In the genomic region with DNA sequence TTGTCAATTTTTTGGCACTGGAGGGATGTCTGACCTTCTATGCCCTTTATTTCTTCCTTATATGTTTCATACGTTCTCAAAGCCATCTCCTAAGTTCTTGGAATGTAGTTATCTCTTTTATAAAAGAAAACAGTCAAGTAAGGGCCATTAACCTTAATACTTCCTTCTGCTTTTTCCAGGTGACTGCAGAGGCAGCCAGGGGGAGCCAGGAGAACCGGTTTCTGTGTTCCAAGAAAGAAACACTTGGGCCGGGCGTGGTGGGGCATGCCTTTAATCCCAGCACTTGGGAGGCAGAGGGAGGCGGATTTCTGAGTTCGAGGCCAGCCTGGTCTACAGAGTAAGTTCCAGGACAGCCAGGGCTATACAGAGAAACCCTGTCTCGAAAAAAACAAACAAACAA, we compare ENCODE assay signal across 9 mouse cellular contexts. TPM values are rescaled to one million over a fixed set of nuclear protein-coding genes. Genes with fewer than 3 reads are reported as not detected.
DNase-seq lines count a peak whose midpoint lies in the region; ATAC-seq and TF ChIP-seq lines count a peak whose summit lies in the region.
"Not testable (repeated sequence)": the region's sequence is repeated elsewhere in the genome, so short reads cannot be mapped to it uniquely, and the experiment has no call there.
"Had no signal": no experiment of that assay in that cellular context is flagged by ENCODE, and none has a peak within 500 bp of the region (broad histone marks: within the 10 kb centered on the region; RNA-seq: fewer than 3 reads in every experiment).

No protein-coding gene starts in this region.

- peak overlapping the region; percentile 77 for H3K4me3 ChIP-seq in gastrocnemius, adult 2 months
- not testable (repeated sequence) for H3K4me3 ChIP-seq in intestine, embryonic 14.5 days (ENCODE audit: low read depth, low read length)
- H3K4me3 ChIP-seq in left cerebral cortex, adult 2 months: peak overlapping the region; percentile 53; the same call in 1 of the 2 replicates
- peak overlapping the region; percentile 63 for H3K4me3 ChIP-seq in liver, postnatal 0 days (ENCODE audit: low read depth, low read length)
- peak overlapping the region; percentile 22 for H3K4me3 ChIP-seq in myocyte

- H3ac ChIP-seq in myocyte (ENCODE audit: control insufficient read depth, insufficient read length): not testable (repeated sequence)

- intact Hi-C loops in gastrocnemius, adult 2 months (cut with DNase I); left cerebral cortex, adult 2 months (cut with DNase I): not testable (repeated sequence)

- H3K79me2 ChIP-seq in myocyte (ENCODE audit: control insufficient read depth, insufficient read depth): not testable (repeated sequence)

- H3K4me1 ChIP-seq in intestine, embryonic 14.5 days (replicated peaks; ENCODE audit: control insufficient read depth, insufficient read depth, low read length); liver, postnatal 0 days (ENCODE audit: insufficient read depth): not testable (repeated sequence)

- not testable (repeated sequence) for H3K27me3 ChIP-seq in intestine, embryonic 14.5 days (replicated peaks; ENCODE audit: control insufficient read depth, insufficient read depth, low read length); liver, postnatal 0 days (ENCODE audit: insufficient read depth, low read length); myocyte (ENCODE audit: control insufficient read depth, insufficient read depth, insufficient read length)

- peak; percentile 27; the same call in 1 of the 2 replicates for TF ChIP-seq CTCF in gastrocnemius, adult 2 months (IDR thresholded peaks at IDR 0.05)
- TF ChIP-seq CTCF in left cerebral cortex, adult 2 months (IDR thresholded peaks at IDR 0.05): not testable (repeated sequence)
- peak; percentile 28; the same call in 1 of the 2 replicates for TF ChIP-seq CTCF in liver, postnatal 0 days (IDR thresholded peaks at IDR 0.05; ENCODE audit: low read depth)

- ATAC-seq in intestine, embryonic 14.5 days (replicated peaks; ENCODE audit: low FRiP score, low TSS enrichment, low read depth); liver, postnatal 0 days: not testable (repeated sequence)

- H3K9me3 ChIP-seq in intestine, embryonic 14.5 days (ENCODE audit: control insufficient read depth, low read length); liver, postnatal 0 days (ENCODE audit: low read length): not testable (repeated sequence)

- H3K4me2 ChIP-seq in intestine, embryonic 14.5 days (ENCODE audit: low read length): peak overlapping the region; percentile 44
- H3K4me2 ChIP-seq in liver, postnatal 0 days (ENCODE audit: low read depth, low read length): peak overlapping the region; percentile 68
- peak overlapping the region; percentile 66 for H3K4me2 ChIP-seq in myocyte (ENCODE audit: low read depth)

- WGBS in intestine, embryonic 14.5 days: 47% methylated on average over 7 of the region's 7 CpGs
- 26% methylated on average over 7 of the region's 7 CpGs for WGBS in liver, postnatal 0 days (ENCODE audit: insufficient replicate concordance)

- not testable (repeated sequence) for TF ChIP-seq POLR2A in myocyte (IDR thresholded peaks at IDR 0.05; ENCODE audit: insufficient read length, low read depth)

- not testable (repeated sequence) for H3K9ac ChIP-seq in intestine, embryonic 14.5 days (ENCODE audit: low read length); liver, postnatal 0 days (replicated peaks)

- DNase-seq in B cell, adult 2 months: peak; percentile 32 to 47
- DNase-seq in R1 (ENCODE audit: low read depth, low spot score): peak; percentile 50
- DNase-seq in gastrocnemius, adult 2 months; intestine, embryonic 14.5 days (ENCODE audit: low spot score); left cerebral cortex, adult 2 months (ENCODE audit: extremely low spot score in 1 of 2, low spot score in 2 of 2); liver, postnatal 0 days: not testable (repeated sequence)
- DNase-seq in urinary bladder, postnatal 14 days (ENCODE audit: low spot score): peak; percentile 70

- H3K36me3 ChIP-seq in intestine, embryonic 14.5 days (ENCODE audit: control insufficient read depth, insufficient read depth, low read length); liver, postnatal 0 days (replicated peaks; ENCODE audit: insufficient read depth, low read length); myocyte (ENCODE audit: control insufficient read depth, insufficient read depth): not testable (repeated sequence)

- H3K27ac ChIP-seq in gastrocnemius, adult 2 months; intestine, embryonic 14.5 days (ENCODE audit: low read depth); left cerebral cortex, adult 2 months; liver, postnatal 0 days (ENCODE audit: low read depth): not testable (repeated sequence)

- not testable (repeated sequence) for TF ChIP-seq EP300 in liver, postnatal 0 days (IDR thresholded peaks at IDR 0.05; ENCODE audit: low read depth)

RNA-seq across cellular contexts. Expression of gene Tor1b, which starts 10.6 kb away (rescaled TPM):
- total RNA-seq in gastrocnemius, adult 2 months (2021): 10 to 100 TPM; 23.4 to 24.0 TPM
- polyA plus RNA-seq in intestine, embryonic 14.5 days (2014; fragmentation: Nextera tagmentation; extraction: Ambion mirVana): 29.1 and 32.0 TPM in 2 replicates
- total RNA-seq in left cerebral cortex, adult 2 months (2021): 10 to 100 TPM; 28.0 to 32.9 TPM
- polyA plus RNA-seq in liver, postnatal 0 days (2015; fragmentation: Nextera tagmentation; extraction: Ambion mirVana): 29.2 and 31.1 TPM in 2 replicates
- 27.1 TPM for polyA plus RNA-seq in myocyte (2012; fragmentation: generic; extraction: Trizol)

RNA-seq across cellular contexts. Expression of gene Ptges, which starts 12.5 kb away (rescaled TPM):
- 1 to 10 TPM; 2.9 to 3.7 TPM for total RNA-seq in gastrocnemius, adult 2 months (2021)
- 3.7 and 4.5 TPM in 2 replicates for polyA plus RNA-seq in intestine, embryonic 14.5 days (2014; fragmentation: Nextera tagmentation; extraction: Ambion mirVana)
- 1 to 10 TPM; 5.1 to 6.9 TPM for total RNA-seq in left cerebral cortex, adult 2 months (2021)
- 1.4 and 1.7 TPM in 2 replicates for polyA plus RNA-seq in liver, postnatal 0 days (2015; fragmentation: Nextera tagmentation; extraction: Ambion mirVana)
- 0.56 TPM for polyA plus RNA-seq in myocyte (2012; fragmentation: generic; extraction: Trizol)
- polyA plus RNA-seq: G1E had no signal

RNA-seq across cellular contexts. Expression of gene Tor1a, which starts 25.6 kb away (rescaled TPM):
- total RNA-seq in gastrocnemius, adult 2 months (2021): 1 to 10 TPM; 6.9 to 8.5 TPM
- 69.4 and 69.6 TPM in 2 replicates for polyA plus RNA-seq in intestine, embryonic 14.5 days (2014; fragmentation: Nextera tagmentation; extraction: Ambion mirVana)
- 10 to 100 TPM; 38.0 to 43.2 TPM for total RNA-seq in left cerebral cortex, adult 2 months (2021)
- polyA plus RNA-seq in liver, postnatal 0 days (2015; fragmentation: Nextera tagmentation; extraction: Ambion mirVana): 82.9 and 95.5 TPM in 2 replicates
- polyA plus RNA-seq in myocyte (2012; fragmentation: generic; extraction: Trizol): 42.7 TPM

RNA-seq across cellular contexts. Expression of gene BC005624, which starts 39.9 kb away (rescaled TPM):
- total RNA-seq in gastrocnemius, adult 2 months (2021): 10 to 100 TPM; 25.9 to 26.6 TPM
- polyA plus RNA-seq in intestine, embryonic 14.5 days (2014; fragmentation: Nextera tagmentation; extraction: Ambion mirVana): 45.3 and 51.6 TPM in 2 replicates
- 10 to 100 TPM; 65.0 to 68.6 TPM for total RNA-seq in left cerebral cortex, adult 2 months (2021)
- 18.9 and 19.6 TPM in 2 replicates for polyA plus RNA-seq in liver, postnatal 0 days (2015; fragmentation: Nextera tagmentation; extraction: Ambion mirVana)
- polyA plus RNA-seq in myocyte (2012; fragmentation: generic; extraction: Trizol): 27.9 TPM

RNA-seq across cellular contexts. Expression of gene Usp20, which starts 40.0 kb away (rescaled TPM):
- 10 to 100 TPM in 1 of 2 experiments, 1 to 10 TPM in 1; 8.7 to 10.6 TPM for total RNA-seq in gastrocnemius, adult 2 months (2021)
- polyA plus RNA-seq in intestine, embryonic 14.5 days (2014; fragmentation: Nextera tagmentation; extraction: Ambion mirVana): 11.1 and 15.4 TPM in 2 replicates
- total RNA-seq in left cerebral cortex, adult 2 months (2021): 10 to 100 TPM; 76.0 to 82.8 TPM
- 2.7 and 3.5 TPM in 2 replicates for polyA plus RNA-seq in liver, postnatal 0 days (2015; fragmentation: Nextera tagmentation; extraction: Ambion mirVana)
- polyA plus RNA-seq in myocyte (2012; fragmentation: generic; extraction: Trizol): 38.5 TPM
